Mouse (Mus musculus): Measurements from ENCODE around the gene Ipo13. TPM values are rescaled to one million over a fixed set of nuclear protein-coding genes. Genes with fewer than 3 reads are reported as not detected.

Gene Ipo13
- polyA plus RNA-seq, 1 experiment from 2014 or later = 37.5 TPM

- Histone ChIP-seq H3K4me1 (peaks cover 41% of the 10 kb centered on the region), H3K9ac (peak overlapping the region; percentile 29), H3K9me3 (no peaks in the 10 kb centered on the region), H3K4me2 (peak overlapping the region; percentile 94), H3K27ac (no peak overlapping the region), H3K27me3 (replicated peaks) (peaks cover 26% of the 10 kb centered on the region), H3K36me3 (no peaks in the 10 kb centered on the region), H3K4me3 (replicated peaks) (peak overlapping the region; percentile 46)
- WGBS = 3% methylated on average over 71 of the region's 71 CpGs
- ATAC-seq (ENCODE audit: insufficient read depth, low FRiP score, low read depth) = peak; percentile 32; the same call in 1 of the 2 replicates
These were observed 12.0 kb upstream of the Ipo13 start for GRCm38 (mm10) chr4:117926545-117927482.

GRCm38 (mm10) chr4:117924916-117925315, 10.1 kb upstream of the Ipo13 start:
- Histone ChIP-seq H3K9me3 (no peaks in the 10 kb centered on the region), H3K4me3 (replicated peaks) (no peak overlapping the region), H3K27me3 (replicated peaks) (peaks cover 26% of the 10 kb centered on the region), H3K27ac (no peak overlapping the region), H3K9ac (no peak overlapping the region), H3K4me1 (peaks cover 37% of the 10 kb centered on the region), H3K4me2 (no peak overlapping the region), H3K36me3 (no peaks in the 10 kb centered on the region)
- 41% methylated on average over 6 of the region's 6 CpGs for WGBS
- no peak for ATAC-seq (ENCODE audit: insufficient read depth, low FRiP score, low read depth)

DNA sequence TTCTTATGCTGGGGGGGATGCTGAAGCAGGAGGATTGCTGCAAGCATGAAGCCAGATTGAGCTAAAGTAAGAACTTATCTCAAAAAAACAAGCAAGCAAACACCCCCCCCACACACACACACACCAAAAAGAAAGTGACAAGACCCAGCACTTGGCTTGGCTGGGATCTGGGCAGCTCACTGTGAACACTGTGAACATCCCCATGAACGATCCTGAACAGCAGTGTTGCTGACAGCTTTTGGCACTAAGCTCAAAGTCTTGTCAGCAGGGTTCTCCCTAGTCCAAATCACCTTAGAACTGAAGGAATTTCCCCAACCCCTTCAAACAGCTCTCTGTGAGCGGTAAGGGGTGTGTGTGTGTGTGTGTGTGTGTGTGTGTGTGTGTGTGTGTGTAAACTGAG, 8.7 kb upstream of the Ipo13 start:
- H3K27ac ChIP-seq = no peak overlapping the region
- H3K9me3 ChIP-seq = no peaks in the 10 kb centered on the region
- no peak overlapping the region for H3K4me3 ChIP-seq (replicated peaks)
- ATAC-seq (ENCODE audit: insufficient read depth, low FRiP score, low read depth) = no peak
- H3K9ac ChIP-seq = no peak overlapping the region
- H3K4me1 ChIP-seq = peaks cover 22% of the 10 kb centered on the region
- H3K36me3 ChIP-seq = no peaks in the 10 kb centered on the region
- peaks cover 23% of the 10 kb centered on the region for H3K27me3 ChIP-seq (replicated peaks)
- WGBS = 49% methylated on average over 2 of the region's 2 CpGs
- H3K4me2 ChIP-seq = no peak overlapping the region

DNA sequence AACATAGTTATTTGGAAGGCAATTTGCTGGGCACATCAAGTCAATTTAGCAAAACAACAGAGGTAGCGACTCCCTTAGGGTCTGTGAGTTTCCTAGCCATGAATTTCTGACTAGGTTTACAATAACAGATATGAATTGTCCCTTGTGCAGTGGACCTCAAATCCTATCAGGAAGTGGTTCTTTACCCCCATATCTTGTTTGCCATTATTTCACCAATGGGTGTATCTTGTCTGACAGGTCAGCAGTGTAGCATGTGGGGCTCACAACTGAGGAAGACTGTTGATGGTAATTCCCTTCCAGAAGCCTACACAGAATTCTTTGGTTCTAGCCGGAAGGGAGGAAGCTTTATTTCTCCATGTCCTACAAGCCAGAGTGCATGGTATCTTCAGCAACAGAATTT, 6.6 kb upstream of the Ipo13 start:
- Histone ChIP-seq H3K27ac (no peak overlapping the region), H3K36me3 (no peaks in the 10 kb centered on the region), H3K4me3 (replicated peaks) (no peak overlapping the region), H3K27me3 (replicated peaks) (peaks cover 11% of the 10 kb centered on the region), H3K9ac (no peak overlapping the region), H3K4me2 (no peak overlapping the region), H3K4me1 (peaks cover 8% of the 10 kb centered on the region; the same call in 1 of the 2 replicates), H3K9me3 (no peaks in the 10 kb centered on the region)
- 85% methylated on average over 2 of the region's 2 CpGs for whole genome bisulfite sequencing
- no peak for ATAC-seq (ENCODE audit: insufficient read depth, low FRiP score, low read depth)

GRCm38 (mm10) chr4:117918762-117919161, 4.0 kb upstream of the Ipo13 start:
- peak overlapping the region; percentile 65 for H3K27ac ChIP-seq
- ATAC-seq (ENCODE audit: insufficient read depth, low FRiP score, low read depth) = no peak
- H3K4me2 ChIP-seq = no peak overlapping the region

DNA sequence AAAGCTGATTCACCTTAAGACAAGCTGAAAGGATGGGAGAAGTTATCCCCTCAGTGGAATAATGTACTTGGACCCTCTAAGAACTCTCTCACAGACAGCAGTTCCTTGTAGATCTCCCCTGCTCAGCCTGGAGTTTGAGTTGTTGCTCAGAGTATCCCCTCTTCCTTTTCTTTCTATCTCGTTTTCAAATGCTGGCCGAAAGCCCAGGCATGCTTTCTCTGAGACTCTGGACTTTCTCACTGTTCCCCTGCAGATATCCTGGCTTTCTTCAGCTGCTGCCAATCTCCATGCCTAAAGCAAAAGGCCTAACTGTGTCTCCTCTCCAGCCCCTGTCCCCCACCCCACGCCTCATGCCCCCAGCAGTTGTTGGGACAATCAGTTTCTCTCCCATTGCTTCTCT, 3.5 kb upstream of the Ipo13 start:
- H3K27me3 ChIP-seq (replicated peaks) = no peaks in the 10 kb centered on the region; the same call in 1 of the 2 replicates
- no peak overlapping the region for H3K9ac ChIP-seq
- no peaks in the 10 kb centered on the region for H3K9me3 ChIP-seq
- H3K27ac ChIP-seq = peak overlapping the region; percentile 65
- H3K4me1 ChIP-seq = peaks cover 25% of the 10 kb centered on the region
- H3K4me2 ChIP-seq = no peak overlapping the region
- no peak overlapping the region for H3K4me3 ChIP-seq (replicated peaks)
- H3K36me3 ChIP-seq = no peaks in the 10 kb centered on the region
- no peak for ATAC-seq (ENCODE audit: insufficient read depth, low FRiP score, low read depth)
- WGBS = 41% methylated on average over 3 of the region's 3 CpGs

More at GRCm38 (mm10) chr4:117918762-117919161, 4.0 kb upstream of the Ipo13 start:
- no peak overlapping the region for H3K9ac ChIP-seq
- H3K4me1 ChIP-seq = peaks cover 20% of the 10 kb centered on the region
- H3K4me3 ChIP-seq (replicated peaks) = no peak overlapping the region
- no peaks in the 10 kb centered on the region for H3K9me3 ChIP-seq
- no peaks in the 10 kb centered on the region; the same call in 1 of the 2 replicates for H3K27me3 ChIP-seq (replicated peaks)
- 66% methylated on average over 5 of the region's 5 CpGs for WGBS
- no peaks in the 10 kb centered on the region for H3K36me3 ChIP-seq

DNA sequence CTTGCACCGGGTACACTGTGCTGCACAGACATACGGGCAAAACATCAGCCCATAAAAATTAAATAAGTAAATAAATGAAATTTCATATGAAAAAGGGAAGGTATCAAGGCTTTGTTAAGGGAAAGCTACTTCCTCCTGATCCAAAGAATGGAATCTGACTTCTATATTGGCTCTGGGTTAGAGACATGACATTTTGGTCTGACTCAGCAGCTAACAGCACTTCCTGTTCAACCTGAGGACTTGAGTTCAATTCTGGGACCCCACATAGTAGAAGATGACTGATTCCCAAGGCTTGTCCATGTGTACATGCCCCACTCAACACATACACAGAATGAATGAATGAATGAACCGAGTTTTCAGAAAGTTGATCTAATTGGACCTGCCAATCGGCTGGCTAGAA, 3.0 kb upstream of the Ipo13 start:
- Histone ChIP-seq H3K9me3 (no peaks in the 10 kb centered on the region), H3K9ac (no peak overlapping the region), H3K36me3 (no peaks in the 10 kb centered on the region), H3K4me1 (peaks cover 29% of the 10 kb centered on the region), H3K27ac (peak overlapping the region; percentile 65; the same call in 1 of the 2 replicates), H3K27me3 (replicated peaks) (no peaks in the 10 kb centered on the region; the same call in 1 of the 2 replicates), H3K4me2 (no peak overlapping the region), H3K4me3 (replicated peaks) (no peak overlapping the region)
- ATAC-seq (ENCODE audit: insufficient read depth, low FRiP score, low read depth) = no peak
- 82% methylated on average over 4 of the region's 4 CpGs for WGBS

GRCm38 (mm10) chr4:117917402-117917801, 2.6 kb upstream of the Ipo13 start:
- Histone ChIP-seq H3K27ac (no peak overlapping the region; the same call in 1 of the 2 replicates), H3K27me3 (replicated peaks) (no peaks in the 10 kb centered on the region; the same call in 1 of the 2 replicates), H3K36me3 (no peaks in the 10 kb centered on the region), H3K4me1 (peaks cover 34% of the 10 kb centered on the region), H3K9me3 (no peaks in the 10 kb centered on the region), H3K4me3 (replicated peaks) (no peak overlapping the region), H3K4me2 (no peak overlapping the region), H3K9ac (no peak overlapping the region)
- ATAC-seq (ENCODE audit: insufficient read depth, low FRiP score, low read depth) = no peak
- WGBS = 86% methylated on average over 4 of the region's 4 CpGs

DNA sequence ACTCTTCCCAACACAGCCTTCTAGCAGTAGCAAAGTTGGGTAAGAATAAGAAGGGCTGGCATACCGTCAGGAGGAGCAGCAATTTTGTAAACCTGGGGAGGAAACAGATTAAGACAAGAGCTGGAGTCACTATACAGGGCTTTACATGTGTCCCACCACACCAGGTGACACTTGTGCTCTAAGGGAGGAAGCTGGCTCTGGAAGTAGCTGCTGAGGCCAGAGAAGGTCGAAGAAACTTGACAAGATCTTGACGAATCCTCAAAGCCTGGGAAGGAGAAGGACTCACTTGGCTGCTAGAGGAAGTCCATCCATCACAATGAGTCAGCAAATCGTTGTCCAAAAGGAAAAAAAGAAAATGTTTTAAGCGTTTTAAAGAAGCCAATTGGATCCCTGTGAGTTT, 1.6 kb upstream of the Ipo13 start:
- H3K9ac ChIP-seq = no peak overlapping the region
- 57% methylated on average over 5 of the region's 5 CpGs for WGBS
- no peaks in the 10 kb centered on the region for H3K27me3 ChIP-seq (replicated peaks)
- H3K27ac ChIP-seq = no peak overlapping the region
- H3K36me3 ChIP-seq = peaks cover 7% of the 10 kb centered on the region; the same call in 1 of the 2 replicates
- peaks cover 43% of the 10 kb centered on the region for H3K4me1 ChIP-seq
- H3K4me3 ChIP-seq (replicated peaks) = no peak overlapping the region
- no peak for ATAC-seq (ENCODE audit: insufficient read depth, low FRiP score, low read depth)
- peak overlapping the region; percentile 97; the same call in 1 of the 2 replicates for H3K4me2 ChIP-seq
- no peaks in the 10 kb centered on the region for H3K9me3 ChIP-seq

DNA sequence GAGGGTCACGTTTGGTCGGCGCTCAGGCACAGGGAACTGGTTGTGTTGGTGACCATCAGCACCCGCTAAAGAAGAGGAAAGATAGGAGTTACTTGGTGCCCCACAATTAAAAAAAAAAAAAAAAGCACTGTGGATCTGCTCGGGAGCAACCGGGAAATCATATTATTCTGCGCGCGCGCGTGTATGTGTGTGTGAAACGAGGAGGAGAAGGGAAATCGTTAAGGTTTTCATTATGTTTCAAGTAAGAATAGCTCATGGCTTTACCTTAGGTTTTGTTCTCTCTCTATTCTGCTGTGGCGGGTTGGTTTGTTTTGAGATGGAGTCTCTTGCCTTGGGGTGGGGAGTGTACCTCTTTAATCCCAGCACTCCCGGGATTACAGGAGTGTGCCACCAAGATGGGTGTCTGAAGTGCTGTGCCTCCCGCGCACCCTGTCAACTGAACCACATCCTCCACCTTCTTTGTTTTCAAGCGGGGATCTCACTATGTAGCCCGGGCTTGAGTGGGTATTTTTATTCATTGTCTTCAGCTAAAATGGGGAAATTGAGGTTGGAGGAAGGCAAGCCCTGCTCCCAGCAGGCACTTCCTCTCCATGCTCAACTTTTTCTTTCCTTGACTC, 798 bp upstream of the Ipo13 start:
- Histone ChIP-seq H3K4me2 (peak overlapping the region; percentile 97), H3K4me1 (peaks cover 49% of the 10 kb centered on the region), H3K4me3 (replicated peaks) (peak overlapping the region; percentile 73), H3K36me3 (peaks cover 12% of the 10 kb centered on the region; the same call in 1 of the 2 replicates), H3K9me3 (no peaks in the 10 kb centered on the region), H3K27ac (peak overlapping the region; percentile 76; the same call in 1 of the 2 replicates), H3K9ac (0 out of 2 replicates have a peak overlapping the region, but pooled peaks have one; percentile 63), H3K27me3 (replicated peaks) (no peaks in the 10 kb centered on the region)
- no peak for ATAC-seq (ENCODE audit: insufficient read depth, low FRiP score, low read depth)
- WGBS = 6% methylated on average over 19 of the region's 19 CpGs

DNA sequence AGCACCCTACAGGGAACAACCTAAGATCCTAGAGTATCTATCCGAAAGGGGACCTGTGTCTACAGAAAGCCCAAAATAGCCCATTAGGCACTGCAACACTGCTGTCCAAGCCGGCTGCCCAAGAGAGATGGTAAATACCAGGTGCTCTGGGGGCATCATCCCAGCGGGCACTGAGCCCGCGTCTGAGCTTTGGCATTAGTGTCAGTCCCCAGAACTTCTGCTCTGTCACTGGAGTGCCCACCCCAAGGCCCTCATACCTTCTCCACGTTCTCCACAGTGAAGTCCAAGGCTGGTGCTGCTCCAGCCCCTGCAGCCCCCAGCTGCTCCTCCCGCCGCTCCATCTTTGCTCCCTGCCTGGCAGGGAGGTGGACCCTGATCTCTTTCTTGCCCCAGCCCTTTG, 768 bp downstream of the Ipo13 start:
- Histone ChIP-seq H3K9me3 (no peaks in the 10 kb centered on the region), H3K4me1 (peaks cover 49% of the 10 kb centered on the region), H3K4me3 (replicated peaks) (peak overlapping the region; percentile 73), H3K27ac (no peak overlapping the region), H3K9ac (peak overlapping the region; percentile 63), H3K36me3 (peaks cover 12% of the 10 kb centered on the region; the same call in 1 of the 2 replicates), H3K4me2 (peak overlapping the region; percentile 97), H3K27me3 (replicated peaks) (no peaks in the 10 kb centered on the region)
- WGBS = 18% methylated on average over 8 of the region's 8 CpGs
- ATAC-seq (ENCODE audit: insufficient read depth, low FRiP score, low read depth) = no peak; the same call in 1 of the 2 replicates

DNA sequence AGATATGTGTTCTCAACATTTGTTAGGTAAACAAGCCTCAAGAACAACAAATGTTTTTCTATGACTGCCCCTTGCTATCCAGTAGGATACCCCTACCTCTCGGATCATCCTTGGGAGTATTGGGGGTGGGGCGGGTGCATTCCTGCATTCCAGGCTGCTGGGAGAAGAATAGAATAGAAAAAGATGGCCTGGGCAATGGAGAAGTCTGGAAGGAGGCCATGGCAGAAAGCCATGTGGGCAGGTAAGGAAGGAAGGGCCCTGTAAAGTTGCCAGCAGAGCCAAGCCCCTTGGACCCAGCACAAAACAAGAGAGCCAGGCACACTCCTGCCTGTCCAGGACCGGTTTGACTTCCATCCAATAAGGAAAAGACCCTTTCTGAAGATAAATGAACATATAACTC, 1.4 kb downstream of the Ipo13 start:
- 40% methylated on average over 3 of the region's 3 CpGs for WGBS
- Histone ChIP-seq H3K4me2 (peak overlapping the region; percentile 97), H3K36me3 (peaks cover 12% of the 10 kb centered on the region; the same call in 1 of the 2 replicates), H3K9me3 (no peaks in the 10 kb centered on the region), H3K4me3 (replicated peaks) (peak overlapping the region; percentile 73), H3K4me1 (peaks cover 55% of the 10 kb centered on the region), H3K27ac (no peak overlapping the region), H3K9ac (no peak overlapping the region), H3K27me3 (replicated peaks) (no peaks in the 10 kb centered on the region)
- no peak for ATAC-seq (ENCODE audit: insufficient read depth, low FRiP score, low read depth)
